Mouse (Mus musculus) heart, adult 8-10 months (tissue): ENCODE data around the gene Prtn3. TPM values are rescaled to one million over a fixed set of nuclear protein-coding genes. Genes with fewer than 3 reads are reported as not detected.

Experiments used
- DNase-seq: peaks from one replicate; pipeline ENCODE4 v3.0.0; 2022; ENCODE audit warnings: low spot score
- total RNA-seq, 4 experiments: library from RNA; stranded (reverse); gene quantifications; 2 replicates each; pipeline ENCODE4 v1.2.4; 2022

Gene Prtn3
- 1 to 10 TPM in 1 of 4 experiments, not detected in 3; 2.4 TPM for total RNA-seq

GRCm38 (mm10) chr10:79874290-79874862, at the start of gene Prtn3, which contains the start of gene Plppr3:
Prtn3 (plus strand) TSS chr10:79874476.
Plppr3 (minus strand) TSS chr10:79874634.
- DNase-seq: no peak

GRCm38 (mm10) chr10:79831583-79831982, 42.7 kb upstream of the Prtn3 start:
- no peak for DNase-seq

GRCm38 (mm10) chr10:79832026-79832785, 42.1 kb upstream of the Prtn3 start:
- no peak for DNase-seq

GRCm38 (mm10) chr10:79832786-79833181, 41.5 kb upstream of the Prtn3 start:
- DNase-seq: no peak

GRCm38 (mm10) chr10:79834769-79835398, 39.4 kb upstream of the Prtn3 start:
- DNase-seq: peak; percentile 80

DNA sequence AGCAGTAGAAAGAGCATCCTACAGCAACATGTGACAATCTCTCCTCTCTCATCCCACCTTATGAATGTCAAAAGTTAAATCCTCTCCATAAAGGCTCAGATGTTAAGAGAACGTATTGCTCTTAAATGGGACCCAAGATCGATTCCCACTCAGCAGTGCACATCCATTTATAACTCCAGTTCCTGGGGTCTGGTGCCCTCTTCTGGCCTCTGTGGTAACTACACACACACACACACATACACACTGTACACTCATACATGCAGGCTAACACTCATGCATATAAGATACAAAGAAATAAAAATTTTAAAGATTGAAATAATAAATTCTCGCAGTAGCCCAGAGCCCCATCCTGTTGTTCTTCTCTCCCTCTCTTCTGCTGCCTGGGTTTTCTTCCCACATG, 37.4 kb upstream of the Prtn3 start:
- no peak for DNase-seq

GRCm38 (mm10) chr10:79838151-79838550, 36.1 kb upstream of the Prtn3 start:
- no peak for DNase-seq

GRCm38 (mm10) chr10:79840091-79840490, 34.2 kb upstream of the Prtn3 start:
- no peak for DNase-seq

- DNase-seq: peak; percentile 63
These were observed 33.4 kb upstream of the Prtn3 start for GRCm38 (mm10) chr10:79840644-79841551.

DNA sequence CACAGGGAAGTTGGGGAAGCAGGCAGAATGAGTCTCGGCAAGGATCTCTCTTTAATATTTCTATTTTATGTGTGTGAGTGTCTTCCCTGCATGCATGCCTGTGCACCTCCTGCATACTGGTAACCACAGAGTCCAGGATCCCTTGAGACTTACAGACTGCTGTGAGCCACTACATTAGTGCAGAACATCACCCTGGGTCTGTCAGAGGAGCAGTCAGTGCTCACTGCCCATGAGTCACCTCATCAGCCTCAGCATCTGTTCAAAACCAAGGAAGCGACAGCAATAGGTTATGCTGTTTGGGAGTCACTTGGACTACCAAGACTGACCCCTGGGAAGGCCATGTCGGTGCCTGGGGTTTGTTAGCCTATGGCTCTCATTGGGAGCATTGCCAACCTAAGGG, 32.0 kb upstream of the Prtn3 start:
- DNase-seq: no peak

DNA sequence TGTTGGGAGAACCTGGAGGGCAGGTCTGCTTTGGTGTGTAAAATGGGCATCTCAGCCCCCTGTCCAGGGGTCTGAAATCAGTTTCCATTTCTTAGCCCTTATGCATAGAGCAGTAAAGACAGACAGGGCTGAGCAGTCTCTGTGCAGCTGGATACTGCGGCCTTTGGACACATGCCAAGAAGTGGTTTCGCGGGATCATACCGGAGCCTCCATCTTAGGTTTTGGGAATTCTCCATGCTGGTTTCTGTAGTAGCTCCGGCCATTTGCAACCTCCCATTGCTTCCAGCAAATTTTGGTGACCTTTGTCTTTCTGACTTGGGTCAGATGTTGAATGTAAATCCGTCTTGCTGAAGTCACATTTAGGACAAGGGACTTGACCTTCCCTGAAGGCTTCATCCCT, 30.8 kb upstream of the Prtn3 start:
- DNase-seq: no peak

GRCm38 (mm10) chr10:79846553-79846952, 27.7 kb upstream of the Prtn3 start:
- DNase-seq: no peak

DNA sequence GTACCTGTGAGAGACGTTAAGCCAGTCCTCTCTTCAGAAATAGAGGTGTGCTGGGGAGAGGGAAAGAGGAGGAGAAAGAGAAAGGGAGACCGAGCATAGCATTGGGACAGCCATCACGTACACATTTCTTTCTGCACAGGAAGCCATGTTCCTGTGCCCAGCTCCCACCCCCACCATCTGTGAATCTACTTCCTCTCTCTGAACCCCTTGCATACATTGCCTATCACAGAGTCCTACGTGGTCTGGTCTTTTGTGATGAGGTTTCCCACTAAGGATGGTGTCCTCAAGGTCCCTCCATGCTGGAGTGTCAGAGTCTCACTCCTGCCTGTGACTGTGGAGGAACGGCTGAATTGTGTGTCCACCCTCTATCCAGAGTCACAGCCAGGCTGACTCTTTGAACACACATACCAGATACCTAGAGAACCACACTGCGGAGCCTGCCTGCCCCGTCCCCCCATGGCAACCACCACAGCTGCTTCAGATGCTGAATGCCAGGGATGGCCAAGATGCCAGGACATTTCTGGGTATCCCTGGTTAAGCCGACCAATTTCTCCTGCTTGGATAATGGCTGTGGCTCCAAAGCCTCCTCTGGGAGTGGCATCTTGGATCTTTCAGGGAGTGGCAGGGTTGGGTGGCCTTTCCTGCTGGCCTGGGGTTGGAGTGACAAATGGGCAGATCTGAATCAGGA, 24.2 kb upstream of the Prtn3 start:
- no peak for DNase-seq

DNA sequence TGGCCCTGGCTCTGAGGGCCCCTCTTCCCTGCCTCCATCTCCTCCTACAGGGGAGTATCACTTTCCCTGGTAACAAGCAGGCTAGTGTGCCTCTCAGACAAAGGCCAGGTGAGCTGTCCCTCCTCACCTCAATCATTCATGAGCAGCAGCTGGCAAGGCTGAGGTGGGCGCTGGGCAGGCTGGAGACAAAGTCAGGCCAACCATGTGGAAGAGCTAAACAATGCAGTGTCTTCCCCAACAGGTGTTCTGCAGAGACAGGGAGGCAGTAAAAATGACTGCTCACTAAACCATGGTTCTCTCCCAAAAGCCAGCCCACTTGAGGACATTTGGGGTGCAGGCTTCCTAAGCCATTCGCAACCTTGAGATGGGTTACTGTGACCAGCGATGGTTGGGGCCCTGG, 22.6 kb upstream of the Prtn3 start:
- no peak for DNase-seq

DNA sequence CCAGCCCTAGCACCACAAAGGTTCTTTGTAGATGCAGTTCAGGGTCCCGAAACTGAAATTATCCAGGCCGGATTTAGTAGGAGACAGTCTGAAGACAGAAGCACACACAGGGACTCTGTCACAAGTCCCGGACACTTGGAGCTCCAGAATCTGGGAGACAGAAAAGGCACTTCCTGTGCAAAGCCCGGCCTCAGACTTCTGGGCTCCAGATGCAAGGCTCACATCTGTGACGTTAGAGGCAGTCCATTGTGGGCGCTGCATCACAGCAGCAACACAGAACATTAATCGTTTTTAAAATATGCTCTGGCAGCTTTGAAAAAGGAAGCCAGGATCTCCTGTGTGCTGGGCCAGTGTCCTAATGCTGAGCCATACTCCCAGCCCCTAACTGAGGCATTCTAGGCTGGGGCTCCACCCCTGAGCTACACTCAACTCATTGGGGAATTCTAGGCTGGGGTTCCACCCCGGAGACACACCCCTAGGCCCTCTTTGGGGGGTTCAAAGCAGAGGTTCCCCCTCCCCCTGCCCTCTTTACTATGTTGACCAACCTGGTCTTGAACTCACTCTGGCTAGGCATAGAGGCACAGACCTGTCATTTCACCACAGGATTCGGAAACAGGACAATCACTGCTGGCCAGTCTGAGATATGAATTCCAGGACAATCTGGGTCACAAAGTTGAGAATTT, 22.0 kb upstream of the Prtn3 start:
- peak; percentile 65 for DNase-seq

- DNase-seq: no peak
These were observed 21.4 kb upstream of the Prtn3 start for GRCm38 (mm10) chr10:79852827-79853226.

DNA sequence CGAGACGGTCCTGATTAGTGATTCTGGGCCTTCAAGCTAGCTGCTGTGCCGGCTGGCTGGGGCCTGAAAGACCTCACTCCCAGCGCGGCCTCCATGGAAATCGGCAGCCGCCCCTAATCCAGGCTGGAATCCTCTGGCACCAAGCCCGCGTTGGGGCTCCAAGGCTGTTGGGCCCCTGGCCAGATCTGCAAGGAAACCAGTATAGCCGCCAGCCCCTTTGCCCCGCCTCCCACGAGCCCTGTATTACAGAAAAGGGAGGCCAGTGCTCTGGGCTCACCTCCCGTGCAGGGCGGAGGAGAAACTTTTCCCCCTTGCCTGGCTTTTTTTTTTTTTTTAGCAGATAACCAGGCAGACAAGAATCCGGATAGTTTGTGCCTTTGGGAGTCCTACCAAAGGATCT, 20.9 kb upstream of the Prtn3 start:
- DNase-seq: peak; percentile 94

DNA sequence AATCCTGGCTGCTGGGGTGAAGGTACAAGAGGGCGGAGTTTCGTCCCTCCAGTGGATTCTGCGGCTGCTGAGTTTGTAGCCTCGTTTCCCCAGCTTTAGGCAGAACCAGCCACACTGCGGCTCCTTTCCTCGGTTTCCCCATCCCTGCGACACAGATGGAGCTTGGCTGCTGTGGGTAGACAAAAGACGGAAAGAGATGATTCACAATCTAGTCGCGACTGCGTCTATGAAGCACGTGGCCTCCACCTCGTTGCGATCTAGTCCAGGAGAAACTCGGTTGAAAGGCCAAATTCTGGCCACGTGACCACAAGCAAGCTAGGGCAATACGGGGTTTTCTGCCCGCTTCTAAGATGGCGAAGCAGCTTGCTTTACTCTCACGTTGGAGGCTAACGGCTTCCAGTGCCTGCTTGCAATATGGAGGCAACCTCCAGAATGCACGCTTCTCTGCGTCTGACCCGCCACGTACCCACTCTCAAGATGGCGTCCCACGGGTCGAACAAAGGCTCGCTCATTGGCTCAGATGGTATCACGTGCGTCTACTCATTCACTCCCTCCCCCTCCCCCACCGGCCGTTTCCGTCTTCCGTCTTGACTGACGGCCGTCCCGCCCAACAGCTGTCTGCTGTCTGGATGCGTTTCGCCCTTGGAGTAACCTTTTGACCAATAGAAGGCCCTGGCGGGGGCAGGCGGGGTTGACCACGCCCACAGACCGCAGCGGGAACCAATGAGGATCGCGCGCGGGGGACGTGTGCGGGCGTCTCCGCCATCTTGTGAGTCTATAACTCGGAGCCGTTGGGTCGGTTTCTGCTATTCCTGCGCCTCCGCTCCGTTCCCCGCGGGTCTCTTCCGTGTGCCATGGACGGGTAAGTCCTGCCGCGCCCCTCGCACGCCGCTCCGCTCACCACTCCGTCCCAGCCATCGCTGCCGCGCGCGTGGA, 20.1 kb upstream of the Prtn3 start, which contains the start of gene Ptbp1:
Gene Ptbp1, plus strand, starts transcription at position 568 of the 936 bp plus-strand sequence.
- peak; percentile 98 for DNase-seq

GRCm38 (mm10) chr10:79854801-79855541, 19.3 kb upstream of the Prtn3 start:
- DNase-seq: no peak
